Mouse (Mus musculus) limb, embryonic 14.5 days (tissue): ENCODE data around the gene Abcc2. TPM values are rescaled to one million over a fixed set of nuclear protein-coding genes. Genes with fewer than 3 reads are reported as not detected.

Experiments
- ATAC-seq: fragments of 200-750 bp; cut with Nextera tagmentation; 2 replicates; pipeline ENCODE4 v1.8.0; 2017; ENCODE audit warnings: low read depth, moderate number of reproducible peaks, moderate TSS enrichment; ENCODE audit not compliant: low FRiP score
- DNase-seq: peaks from one replicate; pipeline ENCODE4 v3.0.0-alpha.2; 2015; ENCODE audit warnings: low spot score
- H3K27ac ChIP-seq: fragments of 300-500 bp; sonication (generic); replicated peaks from 2 replicates; pipeline ENCODE4 v1.5.1; 2014; ENCODE audit warnings: low read depth, mild to moderate bottlenecking, low read length, moderate library complexity, mixed read lengths
- H3K27me3 ChIP-seq: fragments of 300-500 bp; sonication (generic); 2 replicates; pipeline ENCODE4 v1.6.1; 2014; ENCODE audit warnings: low read length, mixed read lengths; ENCODE audit not compliant: control insufficient read depth, insufficient read depth
- H3K36me3 ChIP-seq: fragments of 300-500 bp; sonication (generic); 2 replicates; pipeline ENCODE4 v1.6.1; 2014; ENCODE audit warnings: mild to moderate bottlenecking, low read length, moderate library complexity, mixed read lengths; ENCODE audit not compliant: control insufficient read depth, insufficient read depth
- H3K4me1 ChIP-seq: fragments of 300-500 bp; sonication (generic); 2 replicates; pipeline ENCODE4 v1.6.1; 2014; ENCODE audit warnings: antibody characterized with exemption, low read length, mixed read lengths; ENCODE audit not compliant: control insufficient read depth, insufficient read depth
- H3K4me2 ChIP-seq: fragments of 300-500 bp; sonication (generic); replicated peaks from 2 replicates; pipeline ENCODE4 v1.6.1; 2014; ENCODE audit warnings: low read depth, mild to moderate bottlenecking, low read length, moderate library complexity; ENCODE audit not compliant: severe bottlenecking
- H3K4me3 ChIP-seq: fragments of 300-500 bp; sonication (generic); replicated peaks from 2 replicates; pipeline ENCODE4 v1.5.1; 2014; ENCODE audit warnings: low read length
- H3K9ac ChIP-seq: fragments of 300-500 bp; sonication (generic); 2 replicates; pipeline ENCODE4 v1.6.1; 2014; ENCODE audit warnings: mild to moderate bottlenecking, low read depth, low read length, moderate library complexity; ENCODE audit not compliant: severe bottlenecking
- H3K9me3 ChIP-seq: fragments of 300-500 bp; sonication (generic); 2 replicates; pipeline ENCODE4 v1.6.1; 2016; ENCODE audit warnings: low read length; ENCODE audit not compliant: control insufficient read depth
- POLR2A ChIP-seq: fragments of 200-500 bp; IDR thresholded peaks from 2 replicates; pipeline ENCODE4 v1.8.0; 2012; ENCODE audit warnings: inconsistent platforms, mild to moderate bottlenecking, moderate library complexity, borderline replicate concordance; ENCODE audit not compliant: insufficient read depth, insufficient read length; ENCODE audit errors: extremely low read depth
- WGBS: fragments of 180-500 bp; shearing (Covaris S2); extraction: QIAGEN DNeasy Blood & Tissue Kit; methylation state at CpG from one replicate; pipeline ENCODE4 v1.1.7; 2014; 5-methylcytosine and 5-hydroxymethylcytosine counted together
- polyA plus RNA-seq, 2 experiments: library from polyadenylated mRNA; depleted of rRNA in 1 of 2; stranded (reverse) in 1 of 2; unstranded in 1 of 2; fragments of >200 nt; fragmentation: Nextera tagmentation in 1 of 2; extraction: Ambion mirVana in 1 of 2; gene quantifications; 2 replicates each; pipeline versions ENCODE4 v1.2.1 to v1.2.3; 2012 to 2014

Abcc2 gene
- polyA plus RNA-seq (2012; rRNA removed) (0.11 and 0.18 TPM in 2 replicates), polyA plus RNA-seq (2014; fragmentation: Nextera tagmentation; extraction: Ambion mirVana) (0.32 TPM in 1 of 2 replicates, not detected in the other)

DNA sequence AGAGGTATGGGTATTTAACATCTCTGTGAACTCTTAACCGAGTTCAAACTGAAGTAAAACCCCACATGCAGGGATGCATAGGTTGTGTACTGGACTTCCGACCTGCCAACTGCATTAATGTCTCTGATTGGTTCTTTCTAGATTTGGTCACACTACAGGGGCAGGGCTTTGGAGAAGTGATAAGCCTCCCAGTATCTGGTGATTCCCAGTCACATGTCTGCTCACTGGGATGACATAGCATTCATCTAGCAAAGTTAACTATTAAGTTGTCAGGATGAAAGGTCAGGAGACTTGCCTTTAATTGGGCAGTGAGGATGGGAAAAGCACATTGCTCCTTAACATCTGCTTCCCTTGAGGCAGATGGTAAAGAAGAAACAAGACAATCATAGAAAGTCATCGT lies at the start of gene Abcc2:
TSS of gene Abcc2 (plus strand) at position 213 of the 400 bp plus-strand sequence.
- H3K4me2 ChIP-seq: no peak within 1 kb of the TSS
- H3K27ac ChIP-seq: no peak within 1 kb of the TSS
- DNase-seq: no peak
- no peaks in the 10 kb centered on the region for H3K4me1 ChIP-seq
- H3K36me3 ChIP-seq: no peaks in the 10 kb centered on the region
- 72% methylated on average over 3 of the region's 3 CpGs for WGBS
- H3K4me3 ChIP-seq: no peak within 1 kb of the TSS
- no peak within 1 kb of the TSS for H3K9ac ChIP-seq
- TF ChIP-seq POLR2A: no peak
- H3K27me3 ChIP-seq: no peaks in the 10 kb centered on the region
- ATAC-seq: no peak
- no peaks in the 10 kb centered on the region for H3K9me3 ChIP-seq

GRCm38 (mm10) chr19:43738409-43738808 lies 43.6 kb upstream of the Abcc2 start:
- 98% methylated on average over 10 of the region's 10 CpGs for WGBS
- H3K4me1 ChIP-seq: no peaks in the 10 kb centered on the region
- no peaks in the 10 kb centered on the region for H3K27me3 ChIP-seq
- no peak overlapping the region for H3K4me3 ChIP-seq
- TF ChIP-seq POLR2A: no peak
- no peaks in the 10 kb centered on the region for H3K9me3 ChIP-seq
- ATAC-seq (no peak), DNase-seq (no peak)
- no peak overlapping the region for H3K9ac ChIP-seq
- no peak overlapping the region for H3K4me2 ChIP-seq
- peaks cover 78% of the 10 kb centered on the region for H3K36me3 ChIP-seq
- H3K27ac ChIP-seq: no peak overlapping the region

GRCm38 (mm10) chr19:43743401-43743800 lies 38.6 kb upstream of the Abcc2 start:
- no peak for TF ChIP-seq POLR2A
- ATAC-seq (no peak), DNase-seq (no peak)
- H3K4me1 ChIP-seq: no peaks in the 10 kb centered on the region
- H3K4me2 ChIP-seq: no peak overlapping the region
- no peak overlapping the region for H3K9ac ChIP-seq
- no peak overlapping the region for H3K4me3 ChIP-seq
- H3K27me3 ChIP-seq: no peaks in the 10 kb centered on the region
- WGBS: 92% methylated on average over 7 of the region's 7 CpGs
- H3K36me3 ChIP-seq: peaks cover 87% of the 10 kb centered on the region
- no peaks in the 10 kb centered on the region for H3K9me3 ChIP-seq
- no peak overlapping the region for H3K27ac ChIP-seq

DNA sequence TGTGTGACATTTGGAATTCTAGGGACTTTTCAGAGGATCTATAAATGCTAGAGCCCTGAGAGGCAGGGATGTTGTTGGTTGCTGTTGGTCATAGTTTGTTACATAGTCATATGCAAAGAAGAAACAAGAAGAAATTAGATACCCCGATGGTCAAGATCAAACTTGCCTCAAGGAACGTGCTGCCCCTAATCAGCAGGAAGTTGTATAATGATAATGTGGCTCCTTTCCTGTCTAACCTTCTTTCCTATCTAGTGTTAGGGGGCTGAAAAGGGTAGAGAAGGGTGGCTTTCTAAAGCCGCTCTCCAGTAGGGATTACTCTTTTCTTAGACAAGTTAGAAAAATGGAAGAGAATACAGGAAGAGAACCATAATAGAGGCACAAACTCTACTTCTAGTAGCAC lies 36.3 kb upstream of the Abcc2 start:
- DNase-seq: no peak
- H3K27me3 ChIP-seq: no peaks in the 10 kb centered on the region
- no peaks in the 10 kb centered on the region for H3K4me1 ChIP-seq
- H3K27ac ChIP-seq: no peak overlapping the region
- no peak for TF ChIP-seq POLR2A
- no peak overlapping the region for H3K4me2 ChIP-seq
- no peak overlapping the region for H3K9ac ChIP-seq
- peaks cover 83% of the 10 kb centered on the region for H3K36me3 ChIP-seq
- 91% methylated on average over 3 of the region's 3 CpGs for WGBS
- no peaks in the 10 kb centered on the region for H3K9me3 ChIP-seq
- ATAC-seq: no peak
- H3K4me3 ChIP-seq: no peak overlapping the region

GRCm38 (mm10) chr19:43747877-43748276 lies 34.1 kb upstream of the Abcc2 start:
- peaks cover 70% of the 10 kb centered on the region for H3K36me3 ChIP-seq
- no peak for DNase-seq
- no peaks in the 10 kb centered on the region for H3K9me3 ChIP-seq
- H3K4me1 ChIP-seq: 0 out of 2 replicates have a peak, but pooled peaks cover 3% of the 10 kb centered on the region
- no peaks in the 10 kb centered on the region for H3K27me3 ChIP-seq
- no peak overlapping the region for H3K4me3 ChIP-seq
- WGBS: 94% methylated on average over 4 of the region's 4 CpGs
- no peak overlapping the region for H3K4me2 ChIP-seq
- no peak overlapping the region for H3K9ac ChIP-seq
- no peak overlapping the region for H3K27ac ChIP-seq
- ATAC-seq: no peak
- TF ChIP-seq POLR2A: no peak

- 0 out of 2 replicates have a peak, but pooled peaks cover 3% of the 10 kb centered on the region for H3K4me1 ChIP-seq
- no peak overlapping the region for H3K4me2 ChIP-seq
- no peak overlapping the region for H3K9ac ChIP-seq
- WGBS: 97% methylated on average over 2 of the region's 2 CpGs
- no peak overlapping the region for H3K4me3 ChIP-seq
- H3K27me3 ChIP-seq: no peaks in the 10 kb centered on the region
- no peak for TF ChIP-seq POLR2A
- ATAC-seq (no peak), DNase-seq (no peak)
- no peak overlapping the region for H3K27ac ChIP-seq
- H3K36me3 ChIP-seq: peaks cover 51% of the 10 kb centered on the region
- H3K9me3 ChIP-seq: no peaks in the 10 kb centered on the region
These were observed 32.0 kb upstream of the Abcc2 start for GRCm38 (mm10) chr19:43750008-43750407.
